Mouse (Mus musculus) intestine, embryonic 15.5 days (tissue): ENCODE measurements around the gene Gp1ba. TPM values are rescaled to one million over a fixed set of nuclear protein-coding genes. Genes with fewer than 3 reads are reported as not detected.

Experiments
- ATAC-seq: fragments of 200-750 bp; cut with Nextera tagmentation; 2 replicates; pipeline ENCODE4 v1.8.0; 2017; ENCODE audit warnings: moderate TSS enrichment, moderate library complexity
- H3K27ac ChIP-seq: fragments of 300-500 bp; sonication (generic); 2 replicates; pipeline ENCODE4 v1.5.1; 2015; ENCODE audit warnings: mild to moderate bottlenecking, inconsistent platforms
- H3K27me3 ChIP-seq: fragments of 300-500 bp; sonication (generic); replicated peaks from 2 replicates; pipeline ENCODE4 v1.6.1; 2015; ENCODE audit warnings: inconsistent platforms
- H3K36me3 ChIP-seq: fragments of 300-500 bp; sonication (generic); 2 replicates; pipeline ENCODE4 v1.6.1; 2015; ENCODE audit warnings: inconsistent platforms
- H3K4me1 ChIP-seq: fragments of 300-500 bp; sonication (generic); replicated peaks from 2 replicates; pipeline ENCODE4 v1.6.1; 2015; ENCODE audit warnings: inconsistent platforms
- H3K4me2 ChIP-seq: fragments of 300-500 bp; sonication (generic); replicated peaks from 2 replicates; pipeline ENCODE4 v1.6.1; 2015; ENCODE audit warnings: mild to moderate bottlenecking, inconsistent platforms
- H3K4me3 ChIP-seq: fragments of 300-500 bp; sonication (generic); replicated peaks from 2 replicates; pipeline ENCODE4 v1.5.1; 2015; ENCODE audit warnings: inconsistent platforms
- H3K9ac ChIP-seq: fragments of 300-500 bp; sonication (generic); 2 replicates; pipeline ENCODE4 v1.6.1; 2015; ENCODE audit warnings: inconsistent platforms
- H3K9me3 ChIP-seq: fragments of 300-500 bp; sonication (generic); 2 replicates; pipeline ENCODE4 v1.6.1; 2016; ENCODE audit warnings: inconsistent platforms
- WGBS: fragments of 180-500 bp; shearing (Covaris S2); methylation state at CpG from one replicate; pipeline ENCODE4 v1.1.7; 2015; 5-methylcytosine and 5-hydroxymethylcytosine counted together
- polyA plus RNA-seq: library from polyadenylated mRNA; unstranded; fragments of >200 nt; fragmentation: Nextera tagmentation; extraction: Ambion mirVana; gene quantifications from 2 replicates; pipeline ENCODE4 v1.2.1, GENCODE M21; 2015

Gene Gp1ba
- polyA plus RNA-seq, 1 experiment from 2014 or later = 0.24 TPM

DNA sequence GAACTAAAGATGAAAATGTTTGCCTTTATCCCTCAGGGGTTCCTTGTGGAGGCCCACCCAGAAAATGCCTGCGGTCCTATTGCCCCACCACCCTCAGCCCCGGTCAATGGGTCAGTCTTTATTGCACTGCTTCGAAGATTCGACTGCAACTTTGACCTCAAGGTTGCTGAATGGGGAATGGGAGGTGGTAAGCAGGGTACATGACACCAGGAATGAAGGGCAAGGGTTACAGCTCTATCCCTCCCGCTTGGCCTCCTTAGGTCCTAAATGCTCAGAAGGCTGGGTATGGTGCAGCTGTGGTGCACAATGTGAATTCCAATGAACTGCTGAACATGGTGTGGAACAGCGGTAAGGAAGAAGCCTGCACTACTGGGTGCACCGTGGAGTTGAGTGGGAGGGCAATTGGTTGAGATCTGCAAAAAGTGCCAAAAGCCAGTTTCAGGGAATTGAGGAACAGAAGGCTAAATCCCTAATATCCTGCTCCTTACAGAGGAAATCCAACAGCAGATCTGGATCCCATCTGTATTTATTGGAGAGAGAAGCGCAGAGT, 10.3 kb downstream of the Gp1ba start:
- Histone ChIP-seq H3K4me1 (peaks cover 48% of the 10 kb centered on the region), H3K9ac (no peak overlapping the region), H3K9me3 (no peaks in the 10 kb centered on the region), H3K4me2 (peak overlapping the region; percentile 91), H3K27me3 (no peaks in the 10 kb centered on the region), H3K36me3 (peaks cover 36% of the 10 kb centered on the region), H3K27ac (0 out of 2 replicates have a peak overlapping the region, but pooled peaks have one; percentile 32), H3K4me3 (peak overlapping the region; percentile 10)
- 72% methylated on average over 8 of the region's 8 CpGs for WGBS
- ATAC-seq = no peak

DNA sequence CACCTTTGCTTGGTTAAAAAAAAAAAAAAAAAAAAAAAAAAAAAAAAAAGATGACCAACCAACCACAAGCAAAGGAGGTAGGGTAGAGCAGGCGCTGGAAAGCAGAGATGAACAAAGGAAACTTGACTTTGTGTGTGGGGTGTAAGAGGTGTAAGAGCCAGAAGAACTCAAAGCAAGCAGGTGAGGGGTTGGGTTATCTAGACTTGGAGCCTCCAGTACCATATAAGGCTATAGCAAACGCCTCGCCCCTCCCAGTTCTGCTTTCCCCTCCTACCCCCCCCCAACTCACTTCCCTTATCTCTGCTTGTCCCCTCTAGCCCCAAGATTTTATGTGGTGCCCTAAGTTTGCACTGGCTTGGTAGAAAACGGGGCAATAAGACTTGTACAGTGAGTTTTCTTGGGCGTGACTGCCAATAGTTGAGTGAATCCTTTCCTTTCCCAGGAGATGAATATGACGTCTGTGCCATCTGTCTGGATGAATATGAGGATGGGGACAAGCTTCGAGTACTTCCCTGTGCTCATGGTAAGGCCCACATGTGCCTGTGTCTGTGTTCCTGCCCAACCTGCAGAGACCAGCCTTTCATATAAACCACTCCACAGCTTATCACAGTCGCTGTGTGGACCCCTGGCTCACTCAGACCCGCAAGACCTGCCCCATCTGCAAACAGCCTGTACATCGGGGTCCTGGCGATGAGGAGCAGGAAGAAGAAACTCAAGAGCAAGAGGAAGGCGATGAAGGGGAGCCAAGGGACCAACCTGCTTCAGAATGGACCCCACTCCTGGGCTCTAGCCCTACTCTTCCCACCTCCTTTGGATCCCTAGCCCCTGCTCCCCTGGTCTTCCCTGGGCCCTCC, 11.6 kb downstream of the Gp1ba start:
- no peaks in the 10 kb centered on the region for H3K27me3 ChIP-seq
- H3K36me3 ChIP-seq = peaks cover 29% of the 10 kb centered on the region
- peaks cover 45% of the 10 kb centered on the region for H3K4me1 ChIP-seq
- no peak for ATAC-seq
- H3K4me2 ChIP-seq = peak overlapping the region; percentile 87
- peak overlapping the region; percentile 18; the same call in 1 of the 2 replicates for H3K9ac ChIP-seq
- peak overlapping the region; percentile 12 for H3K4me3 ChIP-seq
- no peaks in the 10 kb centered on the region for H3K9me3 ChIP-seq
- peak overlapping the region; percentile 68 for H3K27ac ChIP-seq
- 65% methylated on average over 12 of the region's 12 CpGs for WGBS

DNA sequence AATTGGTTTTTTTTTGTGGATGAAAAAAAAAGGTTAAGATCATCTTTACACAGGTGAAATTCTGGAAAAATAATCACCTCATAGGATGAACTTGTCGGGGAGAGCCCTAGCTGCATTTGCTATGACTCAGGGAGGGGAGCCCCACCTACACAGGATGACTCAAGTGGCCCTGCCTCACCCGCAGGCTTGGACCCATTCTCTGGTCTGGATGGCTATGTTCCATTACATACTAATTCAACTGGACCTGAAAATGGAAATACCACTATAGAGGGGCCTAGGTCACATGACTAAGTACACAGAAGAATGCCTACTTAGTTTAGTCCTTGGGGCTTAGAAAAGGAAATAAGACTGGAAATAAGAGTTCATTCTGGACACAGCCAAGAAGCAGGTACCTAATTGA, 12.5 kb downstream of the Gp1ba start:
- peak overlapping the region; percentile 18; the same call in 1 of the 2 replicates for H3K9ac ChIP-seq
- no peak for ATAC-seq
- H3K4me2 ChIP-seq = peak overlapping the region; percentile 87
- H3K9me3 ChIP-seq = no peaks in the 10 kb centered on the region
- H3K36me3 ChIP-seq = peaks cover 29% of the 10 kb centered on the region
- H3K4me1 ChIP-seq = peaks cover 43% of the 10 kb centered on the region
- H3K4me3 ChIP-seq = peak overlapping the region; percentile 12; the same call in 1 of the 2 replicates
- 61% methylated on average over 2 of the region's 2 CpGs for WGBS
- no peaks in the 10 kb centered on the region for H3K27me3 ChIP-seq
- no peak overlapping the region for H3K27ac ChIP-seq

DNA sequence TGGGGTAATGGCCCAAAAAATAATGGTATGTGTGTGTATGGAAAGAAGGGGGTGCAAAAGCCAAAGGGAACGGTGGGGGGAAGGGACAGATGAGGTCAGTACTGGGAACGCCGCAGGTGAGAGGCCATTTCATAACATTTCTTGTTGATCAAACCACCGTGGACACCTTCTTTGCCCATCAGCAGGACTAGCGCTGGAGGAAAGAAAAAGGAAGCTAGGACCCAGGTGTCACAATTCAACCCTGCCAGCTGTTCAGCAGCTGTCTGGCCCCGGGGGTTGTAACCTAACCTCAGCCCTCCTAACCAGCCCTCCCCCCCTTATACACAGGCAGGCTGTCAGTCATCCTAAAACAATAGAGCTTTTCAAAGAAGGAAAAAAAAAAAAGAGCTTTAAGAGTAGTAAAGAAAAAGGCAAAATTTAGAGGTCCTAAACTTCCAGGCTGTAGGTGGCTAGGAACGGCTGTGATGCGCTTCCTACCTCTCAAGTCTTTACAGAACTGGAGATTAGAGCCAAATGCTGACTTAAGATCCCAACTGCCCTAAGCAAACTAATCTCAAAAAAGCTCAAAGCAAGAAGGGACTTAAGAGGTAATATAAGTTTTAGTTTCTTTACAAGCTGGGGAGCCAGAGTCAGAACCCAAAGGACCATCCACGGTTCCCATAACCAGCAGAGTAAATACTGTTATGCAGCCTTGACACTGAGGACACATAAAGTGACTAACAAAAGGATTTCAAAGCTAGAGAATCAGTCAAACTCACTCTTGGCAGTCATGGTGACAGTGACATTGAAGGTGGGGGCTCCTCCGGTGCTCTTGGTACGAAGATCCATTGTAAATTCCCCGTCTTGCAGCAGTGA, 13.3 kb downstream of the Gp1ba start:
- 44% methylated on average over 12 of the region's 12 CpGs for WGBS
- Histone ChIP-seq H3K4me1 (peaks cover 52% of the 10 kb centered on the region), H3K4me3 (peak overlapping the region; percentile 99), H3K36me3 (peaks cover 29% of the 10 kb centered on the region), H3K27ac (peak overlapping the region; percentile 99), H3K4me2 (peak overlapping the region; percentile 87), H3K9me3 (no peaks in the 10 kb centered on the region), H3K27me3 (no peaks in the 10 kb centered on the region), H3K9ac (peak overlapping the region; percentile 98)
- no peak for ATAC-seq

DNA sequence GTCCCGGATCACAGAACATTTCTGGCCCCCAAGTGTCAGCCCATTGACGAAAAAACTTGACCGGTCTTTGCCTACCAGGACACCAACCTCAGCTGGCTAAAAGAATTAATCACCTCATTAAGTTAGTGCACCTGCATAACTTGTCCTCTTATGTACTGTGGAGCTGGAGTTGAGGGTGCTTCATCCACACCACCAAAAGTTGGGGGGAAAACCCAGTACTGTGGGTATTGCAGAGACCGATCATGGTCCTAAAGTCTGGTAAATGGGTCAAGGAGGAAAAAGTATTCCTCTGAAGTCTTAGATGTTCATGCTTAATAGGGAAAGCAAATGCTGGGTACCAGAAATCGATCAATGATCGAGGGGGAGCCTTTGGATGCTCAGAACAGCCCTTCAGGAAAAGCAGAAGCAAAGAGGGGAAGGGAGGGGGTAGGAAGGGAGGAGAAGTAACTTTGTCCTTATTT, 14.0 kb downstream of the Gp1ba start:
- H3K4me1 ChIP-seq = peaks cover 58% of the 10 kb centered on the region
- 36% methylated on average over 6 of the region's 6 CpGs for WGBS
- no peaks in the 10 kb centered on the region for H3K27me3 ChIP-seq
- peak overlapping the region; percentile 87 for H3K4me2 ChIP-seq
- peak overlapping the region; percentile 99 for H3K4me3 ChIP-seq
- no peaks in the 10 kb centered on the region for H3K9me3 ChIP-seq
- ATAC-seq = no peak
- peaks cover 29% of the 10 kb centered on the region for H3K36me3 ChIP-seq
- peak overlapping the region; percentile 98 for H3K9ac ChIP-seq
- H3K27ac ChIP-seq = peak overlapping the region; percentile 99

DNA sequence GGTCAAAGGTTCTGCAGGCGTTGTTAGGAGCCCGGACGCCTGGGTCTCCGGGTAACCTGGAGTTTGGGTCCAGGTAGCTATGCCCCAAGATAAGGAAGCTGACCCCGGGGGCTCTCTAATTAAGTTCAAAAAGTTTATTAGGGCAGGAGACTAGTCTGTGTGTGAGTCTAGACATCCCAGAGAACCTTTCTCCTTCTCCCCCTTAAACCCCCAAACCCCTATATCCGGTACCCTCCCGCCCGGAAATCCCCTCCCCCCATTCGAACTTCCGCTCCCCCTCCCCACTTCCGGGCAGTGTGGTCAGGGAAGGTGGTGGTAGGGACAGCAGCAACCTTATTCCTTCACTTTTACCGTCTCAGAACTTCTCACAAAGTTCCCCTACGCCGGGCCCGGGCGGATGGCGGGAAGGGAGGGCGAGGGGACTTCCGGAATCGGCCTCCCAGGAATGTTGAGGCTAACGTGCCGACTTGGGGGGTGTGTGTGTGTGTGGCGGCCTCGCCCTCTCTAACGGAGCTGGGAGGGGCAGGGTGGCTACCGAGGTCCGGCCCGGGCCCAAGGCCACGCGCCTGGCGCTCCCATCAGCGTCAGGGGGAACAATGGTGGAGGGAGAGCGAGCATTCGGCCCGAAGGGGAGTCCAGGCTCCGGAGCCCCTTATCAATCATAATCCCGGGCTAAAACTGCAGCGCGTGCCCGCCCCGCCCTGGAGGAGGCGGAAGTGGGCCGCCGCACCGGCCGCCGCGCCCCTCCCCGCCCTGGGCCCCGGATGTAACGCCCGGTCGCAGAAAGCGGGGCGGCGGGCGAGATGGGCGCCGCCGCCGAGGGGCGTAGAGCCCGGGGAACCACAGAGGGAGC, 14.6 kb downstream of the Gp1ba start:
- no peaks in the 10 kb centered on the region for H3K27me3 ChIP-seq
- peak; percentile 56 for ATAC-seq

DNA sequence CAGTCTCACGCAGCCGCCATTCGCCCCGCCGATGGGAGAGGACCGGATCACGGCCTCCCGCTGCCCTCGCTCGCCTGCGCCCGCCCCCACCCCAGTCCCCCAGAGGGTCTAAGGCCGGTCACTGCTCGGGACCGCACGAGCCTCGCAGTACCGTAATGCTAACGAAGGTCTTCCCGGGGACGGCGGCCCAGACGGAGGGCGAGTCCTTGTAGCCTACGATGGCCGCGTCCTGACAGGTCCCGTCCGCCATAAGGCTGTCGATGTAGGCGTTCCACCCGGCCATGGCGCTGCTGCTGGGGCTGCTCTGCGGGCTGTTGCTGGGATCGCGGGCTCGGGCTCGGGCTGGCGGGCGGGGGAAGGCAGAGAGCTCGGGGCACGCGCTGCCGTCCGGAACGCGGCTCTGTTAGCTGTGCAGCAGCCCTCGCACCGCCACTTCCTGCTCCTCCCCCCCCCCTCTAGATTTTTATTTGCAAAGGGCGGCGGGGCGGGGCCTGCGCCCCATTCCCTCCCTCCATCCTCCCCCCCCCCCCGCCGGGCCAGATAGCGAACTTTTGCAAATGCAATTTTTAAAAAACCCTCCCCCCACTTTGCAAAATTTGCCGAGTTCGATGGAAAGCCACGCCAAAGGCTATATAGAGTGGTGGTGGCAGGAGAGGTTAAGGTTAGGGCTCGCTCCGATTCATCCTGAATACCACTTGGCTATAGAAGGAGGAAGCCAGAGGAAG, 15.4 kb downstream of the Gp1ba start, which contains the start of gene Pfn1:
Gene Pfn1, minus strand, starts transcription at position 447 of the 725 bp plus-strand sequence.
- Histone ChIP-seq H3K4me1 (peaks cover 59% of the 10 kb centered on the region), H3K4me3 (peak within 1 kb of the TSS; percentile 99), H3K27me3 (no peaks in the 10 kb centered on the region), H3K9me3 (no peaks in the 10 kb centered on the region), H3K4me2 (peak within 1 kb of the TSS; percentile 87), H3K36me3 (peaks cover 26% of the 10 kb centered on the region), H3K27ac (peak within 1 kb of the TSS; percentile 99), H3K9ac (peak within 1 kb of the TSS; percentile 98)
- ATAC-seq = peak; percentile 57
- under 1% methylated on average over 56 of the region's 61 CpGs for WGBS

More for the DNA sequence above, 14.6 kb downstream of the Gp1ba start:
- WGBS = under 1% methylated on average over 54 of the region's 63 CpGs
- H3K9me3 ChIP-seq = no peaks in the 10 kb centered on the region
- peak overlapping the region; percentile 99 for H3K4me3 ChIP-seq
- peak overlapping the region; percentile 87 for H3K4me2 ChIP-seq
- H3K9ac ChIP-seq = peak overlapping the region; percentile 98
- peaks cover 29% of the 10 kb centered on the region for H3K36me3 ChIP-seq
- peak overlapping the region; percentile 99 for H3K27ac ChIP-seq
- peaks cover 61% of the 10 kb centered on the region for H3K4me1 ChIP-seq

DNA sequence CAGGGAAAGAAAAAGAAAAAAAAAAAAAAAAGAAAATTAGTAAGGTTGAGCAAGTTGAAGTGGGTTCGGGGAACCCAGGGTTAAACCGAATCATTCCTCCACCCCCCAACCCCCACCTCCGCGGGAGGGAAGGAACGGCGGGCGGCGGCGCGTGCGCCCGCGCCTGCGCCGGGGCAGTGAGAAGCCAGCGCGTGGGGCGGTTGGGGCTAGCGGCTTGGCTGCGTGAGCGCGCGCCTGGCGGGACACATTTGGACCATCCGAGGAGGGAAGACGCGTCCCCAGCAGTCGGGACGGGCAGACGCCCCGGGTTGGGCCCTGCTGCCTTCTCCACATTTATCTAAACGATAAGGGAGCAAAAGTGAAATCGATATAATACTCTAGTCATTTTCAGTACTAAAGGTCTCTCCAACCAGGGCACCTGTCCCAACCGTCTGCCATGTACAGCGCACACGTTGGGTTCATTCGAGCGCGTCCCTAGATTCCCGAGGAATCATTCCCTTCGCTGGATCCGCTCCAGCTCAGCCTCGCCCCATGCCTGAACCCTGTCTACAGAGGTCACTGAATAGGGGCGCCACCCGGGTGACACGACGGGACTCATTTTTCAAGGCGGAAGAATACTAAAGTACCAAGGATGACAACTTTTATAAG, 16.1 kb downstream of the Gp1ba start:
- H3K4me1 ChIP-seq = peaks cover 52% of the 10 kb centered on the region
- peak; percentile 63 for ATAC-seq

DNA sequence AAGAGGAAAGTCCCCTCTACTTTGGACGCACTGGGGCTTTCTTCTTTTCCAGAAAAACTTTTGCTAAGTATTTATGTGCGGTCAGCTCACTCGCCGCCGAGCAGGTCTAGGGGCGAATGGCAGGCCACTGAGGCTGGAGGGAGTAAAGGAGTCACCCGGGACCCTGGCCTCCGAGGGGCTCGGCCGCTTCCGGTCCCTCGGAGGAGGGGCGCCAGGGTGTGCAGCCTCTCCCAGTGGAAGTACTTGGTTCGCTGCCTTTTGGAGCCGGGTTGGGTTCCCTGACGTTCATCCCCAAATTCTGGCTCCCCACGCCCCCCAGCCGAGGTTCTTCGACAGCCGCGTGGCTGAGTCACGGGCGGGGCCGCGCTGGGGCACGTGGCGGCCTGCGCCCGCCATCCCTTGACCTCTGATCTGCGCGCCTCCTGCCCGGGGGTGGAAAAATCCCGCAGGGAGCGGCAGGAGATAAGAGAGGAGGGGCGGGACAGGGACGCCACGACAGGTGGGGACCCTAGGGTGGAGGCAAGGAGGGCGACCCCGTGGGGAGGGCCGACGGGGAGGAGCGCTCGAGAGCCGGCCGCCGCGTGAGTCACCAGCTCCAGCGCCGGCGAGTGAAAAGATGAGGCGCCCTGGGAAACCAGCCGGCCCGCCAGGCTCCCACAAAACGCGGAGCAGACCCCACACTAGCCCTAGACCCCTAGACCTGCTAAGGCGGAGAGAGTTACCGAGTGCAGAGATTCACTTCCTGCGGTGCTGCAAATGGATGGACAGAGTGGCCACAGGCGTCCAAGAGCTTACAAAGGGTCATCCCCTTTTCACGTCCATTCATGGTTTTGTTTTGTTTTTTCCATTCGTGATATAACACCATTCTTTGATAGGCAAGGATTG, 16.9 kb downstream of the Gp1ba start:
- Histone ChIP-seq H3K4me2 (peak overlapping the region; percentile 87), H3K9me3 (no peaks in the 10 kb centered on the region), H3K9ac (peak overlapping the region; percentile 98), H3K36me3 (peaks cover 22% of the 10 kb centered on the region), H3K4me1 (peaks cover 47% of the 10 kb centered on the region), H3K27ac (peak overlapping the region; percentile 99), H3K27me3 (no peaks in the 10 kb centered on the region), H3K4me3 (peak overlapping the region; percentile 99)
- WGBS = under 1% methylated on average over 61 of the region's 61 CpGs
- ATAC-seq = peak; percentile 39

More for the DNA sequence above, 16.1 kb downstream of the Gp1ba start:
- Histone ChIP-seq H3K9ac (peak overlapping the region; percentile 98), H3K4me2 (peak overlapping the region; percentile 87), H3K4me3 (peak overlapping the region; percentile 99), H3K9me3 (no peaks in the 10 kb centered on the region), H3K36me3 (peaks cover 20% of the 10 kb centered on the region), H3K27me3 (no peaks in the 10 kb centered on the region), H3K27ac (peak overlapping the region; percentile 99)
- under 1% methylated on average over 48 of the region's 48 CpGs for WGBS
